In the genomic region with DNA sequence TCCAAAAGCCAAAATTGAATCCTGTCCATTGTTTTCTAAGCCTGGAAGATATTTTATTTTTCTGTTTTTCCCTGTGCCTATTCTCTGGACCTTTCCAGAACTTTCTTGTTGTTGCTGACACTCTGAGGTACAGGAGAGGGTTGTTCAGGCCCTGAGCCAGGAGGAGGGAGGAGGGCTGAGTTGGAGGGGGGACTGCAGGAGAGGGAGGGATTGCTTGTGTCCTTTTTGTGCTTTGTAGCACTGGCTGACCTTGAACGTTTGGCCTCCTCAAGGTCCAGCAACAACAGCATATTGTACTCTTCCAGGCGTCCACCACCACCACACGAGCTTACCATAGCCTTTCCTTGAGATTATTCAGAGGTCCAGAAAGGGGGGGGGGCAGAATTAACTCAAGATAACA, we compare ENCODE assay signal across 23 mouse cellular contexts. TPM values are rescaled to one million over a fixed set of nuclear protein-coding genes. Genes with fewer than 3 reads are reported as not detected.
DNase-seq lines count a peak whose midpoint lies in the region; ATAC-seq and TF ChIP-seq lines count a peak whose summit lies in the region.
"Had no signal": no experiment of that assay in that cellular context is flagged by ENCODE, and none has a peak within 500 bp of the region (broad histone marks: within the 10 kb centered on the region; RNA-seq: fewer than 3 reads in every experiment).

No protein-coding gene starts in this region.

- H3K27ac ChIP-seq in heart, embryonic 10.5 days = peak overlapping the region; percentile 36; the same call in 1 of the 2 replicates
- H3K27ac ChIP-seq in heart, embryonic 11.5 days (ENCODE audit: low read depth, low read length) = no peak overlapping the region
- H3K27ac ChIP-seq in liver, postnatal 0 days (ENCODE audit: low read depth) = peak overlapping the region; percentile 51; the same call in 1 of the 2 replicates
- no peak overlapping the region for H3K27ac ChIP-seq in liver, embryonic 12.5 days
- H3K27ac ChIP-seq: hindbrain, embryonic 13.5 days; liver, embryonic 15.5 days; midbrain, embryonic 12.5 days had no signal

- TF ChIP-seq EP300 in liver, postnatal 0 days (IDR thresholded peaks at IDR 0.05; ENCODE audit: low read depth) = no peak

- WGBS in heart, embryonic 10.5 days = 58% methylated on average over 3 of the region's 3 CpGs
- WGBS in heart, embryonic 11.5 days (ENCODE audit: insufficient replicate concordance) = 62% methylated on average over 3 of the region's 3 CpGs
- WGBS in liver, postnatal 0 days (ENCODE audit: insufficient replicate concordance) = 59% methylated on average over 3 of the region's 3 CpGs
- 72% methylated on average over 3 of the region's 3 CpGs for WGBS in liver, embryonic 12.5 days (ENCODE audit: insufficient replicate concordance)

- no peak overlapping the region for H3K9ac ChIP-seq in heart, embryonic 11.5 days (ENCODE audit: low read depth, low read length)
- H3K9ac ChIP-seq in liver, postnatal 0 days (replicated peaks) = no peak overlapping the region
- H3K9ac ChIP-seq in liver, embryonic 12.5 days = no peak overlapping the region
- H3K9ac ChIP-seq: hindbrain, embryonic 13.5 days; liver, embryonic 15.5 days; midbrain, embryonic 12.5 days had no signal

- intact Hi-C loops in heart, postnatal 14 days (cut with DNase I) = no loop called here

- DNase-seq in heart, embryonic 10.5 days (ENCODE audit: low spot score) = no peak
- no peak for DNase-seq in liver, postnatal 0 days
- peak; percentile 5 to 17 for DNase-seq in heart, postnatal 14 days
- peak; percentile 86 for DNase-seq in testis, postnatal 14 days (ENCODE audit: low spot score)
- no peak for DNase-seq in layer of hippocampus, adult 8-10 months (ENCODE audit: low spot score in 2 of 2)
- DNase-seq: cerebellum, adult 9-10 months; embryo, embryonic 11 days; gastrocnemius, postnatal 10 days; layer of hippocampus, postnatal 36 days; lung, postnatal 36 days had no signal

- no peaks in the 10 kb centered on the region for H3K9me3 ChIP-seq in heart, embryonic 10.5 days
- H3K9me3 ChIP-seq in heart, embryonic 11.5 days (replicated peaks; ENCODE audit: control insufficient read depth, low read length) = no peaks in the 10 kb centered on the region
- H3K9me3 ChIP-seq in liver, postnatal 0 days (ENCODE audit: low read length) = no peaks in the 10 kb centered on the region
- no peaks in the 10 kb centered on the region for H3K9me3 ChIP-seq in liver, embryonic 12.5 days (replicated peaks)
- H3K9me3 ChIP-seq: G1E; hindbrain, embryonic 13.5 days; liver, embryonic 15.5 days; midbrain, embryonic 12.5 days had no signal

- TF ChIP-seq CTCF in liver, postnatal 0 days (IDR thresholded peaks at IDR 0.05; ENCODE audit: low read depth) = no peak

- no peaks in the 10 kb centered on the region for H3K27me3 ChIP-seq in heart, embryonic 10.5 days (ENCODE audit: insufficient read depth, poor library complexity, severe bottlenecking)
- H3K27me3 ChIP-seq in heart, embryonic 11.5 days (ENCODE audit: control insufficient read depth, insufficient read depth, low read length) = no peaks in the 10 kb centered on the region
- H3K27me3 ChIP-seq in liver, postnatal 0 days (ENCODE audit: insufficient read depth, low read length) = no peaks in the 10 kb centered on the region
- no peaks in the 10 kb centered on the region for H3K27me3 ChIP-seq in liver, embryonic 12.5 days (replicated peaks)
- H3K27me3 ChIP-seq: hindbrain, embryonic 13.5 days; liver, embryonic 15.5 days; midbrain, embryonic 12.5 days had no signal

- no peak overlapping the region for H3K4me3 ChIP-seq in heart, embryonic 10.5 days
- H3K4me3 ChIP-seq in heart, embryonic 11.5 days (ENCODE audit: low read depth, low read length) = no peak overlapping the region
- no peak overlapping the region for H3K4me3 ChIP-seq in liver, postnatal 0 days (ENCODE audit: low read depth, low read length)
- no peak overlapping the region for H3K4me3 ChIP-seq in liver, embryonic 12.5 days
- H3K4me3 ChIP-seq: hindbrain, embryonic 13.5 days; liver, embryonic 15.5 days; midbrain, embryonic 12.5 days; myocyte had no signal

- H3K4me1 ChIP-seq in heart, embryonic 10.5 days = peaks cover 6% of the 10 kb centered on the region; the same call in 1 of the 2 replicates
- H3K4me1 ChIP-seq in heart, embryonic 11.5 days (ENCODE audit: control insufficient read depth, insufficient read depth, low read length) = 0 out of 2 replicates have a peak, but pooled peaks cover 2% of the 10 kb centered on the region
- H3K4me1 ChIP-seq in liver, postnatal 0 days (ENCODE audit: insufficient read depth) = no peaks in the 10 kb centered on the region
- no peaks in the 10 kb centered on the region for H3K4me1 ChIP-seq in liver, embryonic 12.5 days
- H3K4me1 ChIP-seq: hindbrain, embryonic 13.5 days; liver, embryonic 15.5 days had no signal

- no peak overlapping the region for H3K4me2 ChIP-seq in heart, embryonic 11.5 days
- H3K4me2 ChIP-seq in liver, postnatal 0 days (ENCODE audit: low read depth, low read length) = no peak overlapping the region
- H3K4me2 ChIP-seq in liver, embryonic 12.5 days = no peak overlapping the region
- H3K4me2 ChIP-seq: hindbrain, embryonic 13.5 days; liver, embryonic 15.5 days; midbrain, embryonic 12.5 days had no signal

- ATAC-seq in heart, embryonic 11.5 days (replicated peaks; ENCODE audit: insufficient number of reproducible peaks, low FRiP score, low TSS enrichment) = no peak
- no peak for ATAC-seq in liver, postnatal 0 days
- no peak for ATAC-seq in liver, embryonic 12.5 days
- no peak for ATAC-seq in erythroid progenitor cell, adult 5-6 weeks (replicated peaks; ENCODE audit: low FRiP score, poor library complexity, severe bottlenecking)
- ATAC-seq: forebrain, embryonic 16.5 days; intestine, embryonic 16.5 days had no signal

- peaks cover 94% of the 10 kb centered on the region for H3K36me3 ChIP-seq in heart, embryonic 10.5 days
- peaks cover 35% of the 10 kb centered on the region for H3K36me3 ChIP-seq in heart, embryonic 11.5 days (ENCODE audit: control insufficient read depth, insufficient read depth, low read length)
- H3K36me3 ChIP-seq in liver, postnatal 0 days (replicated peaks; ENCODE audit: insufficient read depth, low read length) = peaks cover 78% of the 10 kb centered on the region
- H3K36me3 ChIP-seq in liver, embryonic 12.5 days = peaks cover 96% of the 10 kb centered on the region

RNA-seq across cellular contexts. Expression of gene Rap1gap, which starts 32.9 kb away (rescaled TPM):
- polyA plus RNA-seq in heart, embryonic 10.5 days (2016; fragmentation: Nextera tagmentation; extraction: Ambion mirVana) = 6.7 and 8.0 TPM in 2 replicates
- polyA plus RNA-seq in heart, embryonic 11.5 days (2014; fragmentation: Nextera tagmentation; extraction: Ambion mirVana) = 3.3 and 5.1 TPM in 2 replicates
- 12.8 and 15.6 TPM in 2 replicates for polyA plus RNA-seq in liver, postnatal 0 days (2015; fragmentation: Nextera tagmentation; extraction: Ambion mirVana)
- polyA plus RNA-seq in liver, embryonic 12.5 days (2016; fragmentation: Nextera tagmentation; extraction: Ambion mirVana) = 2.2 and 2.3 TPM in 2 replicates
- total RNA-seq in heart, postnatal 14 days (2021) = 10 to 100 TPM; 13.9 to 18.3 TPM
- not detected in 2 replicates for total RNA-seq in erythroid progenitor cell, adult 5-6 weeks (2015; ENCODE audit: low replicate concordance)
- total RNA-seq in erythroid progenitor cell, adult 5-6 weeks (2017; ENCODE audit: low replicate concordance) = not detected in 2 replicates
- 100 to 1,000 TPM; 253 to 279 (median 259) TPM for total RNA-seq in layer of hippocampus, adult 8-10 months (2022)
- total RNA-seq: G1E had no signal
- polyA plus RNA-seq: G1E had no signal

RNA-seq across cellular contexts. Expression of gene Usp48, which starts 38.0 kb away (rescaled TPM):
- 47.7 and 56.9 TPM in 2 replicates for polyA plus RNA-seq in heart, embryonic 10.5 days (2016; fragmentation: Nextera tagmentation; extraction: Ambion mirVana)
- 45.0 and 50.1 TPM in 2 replicates for polyA plus RNA-seq in heart, embryonic 11.5 days (2014; fragmentation: Nextera tagmentation; extraction: Ambion mirVana)
- 23.3 and 28.4 TPM in 2 replicates for polyA plus RNA-seq in liver, postnatal 0 days (2015; fragmentation: Nextera tagmentation; extraction: Ambion mirVana)
- 50.5 and 56.7 TPM in 2 replicates for polyA plus RNA-seq in liver, embryonic 12.5 days (2016; fragmentation: Nextera tagmentation; extraction: Ambion mirVana)
- total RNA-seq in heart, postnatal 14 days (2021) = 10 to 100 TPM; 36.7 to 40.1 TPM
- total RNA-seq in erythroid progenitor cell, adult 5-6 weeks (2015; ENCODE audit: low replicate concordance) = 167 and 183 TPM in 2 replicates
- 154 and 178 TPM in 2 replicates for total RNA-seq in erythroid progenitor cell, adult 5-6 weeks (2017; ENCODE audit: low replicate concordance)
- total RNA-seq in layer of hippocampus, adult 8-10 months (2022) = 100 to 1,000 TPM; 120 to 168 (median 151) TPM

RNA-seq across cellular contexts. Expression of gene Ldlrad2, which starts 57.2 kb away (rescaled TPM):
- 0.39 TPM in 1 of 2 replicates, not detected in the other for polyA plus RNA-seq in heart, embryonic 10.5 days (2016; fragmentation: Nextera tagmentation; extraction: Ambion mirVana)
- polyA plus RNA-seq in heart, embryonic 11.5 days (2014; fragmentation: Nextera tagmentation; extraction: Ambion mirVana) = not detected in 2 replicates
- not detected in 2 replicates for polyA plus RNA-seq in liver, postnatal 0 days (2015; fragmentation: Nextera tagmentation; extraction: Ambion mirVana)
- polyA plus RNA-seq in liver, embryonic 12.5 days (2016; fragmentation: Nextera tagmentation; extraction: Ambion mirVana) = not detected in 2 replicates
- not detected for total RNA-seq in heart, postnatal 14 days (2021)
- not detected in 2 replicates for total RNA-seq in erythroid progenitor cell, adult 5-6 weeks (2015; ENCODE audit: low replicate concordance)
- not detected in 2 replicates for total RNA-seq in erythroid progenitor cell, adult 5-6 weeks (2017; ENCODE audit: low replicate concordance)
- total RNA-seq in layer of hippocampus, adult 8-10 months (2022) = not detected
- total RNA-seq: G1E; gastrocnemius, postnatal 10 days; layer of hippocampus, postnatal 36 days had no signal
- polyA plus RNA-seq: forebrain, embryonic 16.5 days; G1E; intestine, embryonic 16.5 days; limb, embryonic 11.5 days; liver, embryonic 15.5 days; midbrain, embryonic 12.5 days; myocyte; stomach, embryonic 16.5 days; urinary bladder, adult 2 months had no signal

Comparison
In these comparisons a context has a peak if more than half of its experiments do, and no peak if none do; other contexts are left out.
1. DNase-seq: peak in heart, postnatal 14 days (2 of 2) and testis, postnatal 14 days (single experiment); none in heart, embryonic 10.5 days (single experiment), liver, postnatal 0 days (single experiment) and layer of hippocampus, adult 8-10 months (0 of 2).
2. H3K27ac ChIP-seq: peak in heart, embryonic 10.5 days (single experiment) and liver, postnatal 0 days (single experiment); none in heart, embryonic 11.5 days (single experiment) and liver, embryonic 12.5 days (single experiment).